Mouse (Mus musculus) testis, adult 2 months (tissue): ENCODE measurements around the gene Fhod1.

Experiments
- CTCF ChIP-seq: fragments of 200-500 bp; IDR thresholded peaks from 2 replicates; pipeline ENCODE4 v1.5.1; 2012; ENCODE audit warnings: low read depth, mild to moderate bottlenecking, inconsistent platforms, low read length, moderate library complexity; ENCODE audit not compliant: control insufficient read depth, insufficient read depth, insufficient replicate concordance
- POLR2A ChIP-seq: fragments of 200-500 bp; IDR thresholded peaks from 2 replicates; pipeline ENCODE4 v1.6.1; 2012; ENCODE audit warnings: low read depth, mild to moderate bottlenecking, inconsistent platforms, low read length, moderate library complexity; ENCODE audit not compliant: control insufficient read depth

DNA sequence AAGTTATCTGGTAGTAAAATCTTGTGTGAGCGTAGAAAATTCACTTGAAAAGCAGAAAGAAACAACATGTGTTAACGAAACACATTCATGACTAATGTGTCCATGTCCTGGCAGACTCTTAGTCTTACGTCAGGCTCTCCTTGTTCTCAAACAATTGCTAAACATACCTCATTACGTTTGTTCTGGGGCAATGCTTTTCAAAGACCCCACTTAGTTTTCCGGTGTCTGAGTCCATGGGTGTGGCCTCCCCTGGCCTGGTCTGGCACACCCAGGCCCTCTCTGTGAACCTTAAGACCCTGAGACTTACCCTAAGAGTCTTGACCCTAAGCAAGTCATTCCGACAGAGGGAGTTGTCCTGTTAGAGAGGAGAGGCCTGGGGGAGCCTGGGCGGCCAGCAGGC is 46.2 kb upstream of the Fhod1 start:
- TF ChIP-seq CTCF (no peak), POLR2A (no peak)
